Mouse (Mus musculus): ENCODE results near the gene Npas2.

The Npas2 gene

GRCm38 (mm10) chr1:39376121-39376520, 182.6 kb downstream of the Npas2 start:
- DNase-seq (ENCODE audit: low read depth) = no peak

GRCm38 (mm10) chr1:39376726-39377240, 183.3 kb downstream of the Npas2 start:
- no peak for DNase-seq (ENCODE audit: low read depth)

- DNase-seq (ENCODE audit: low read depth) = no peak
Observed at GRCm38 (mm10) chr1:39378540-39378939, 185.0 kb downstream of the Npas2 start.

GRCm38 (mm10) chr1:39379021-39379420, 185.5 kb downstream of the Npas2 start:
- no peak for DNase-seq (ENCODE audit: low read depth)

- no peak for DNase-seq (ENCODE audit: low read depth)
Observed at GRCm38 (mm10) chr1:39381017-39381416, 187.5 kb downstream of the Npas2 start.

- no peak for DNase-seq (ENCODE audit: low read depth)
Observed at GRCm38 (mm10) chr1:39384914-39385313, 191.4 kb downstream of the Npas2 start.

GRCm38 (mm10) chr1:39386456-39386855, 192.9 kb downstream of the Npas2 start:
- no peak for DNase-seq (ENCODE audit: low read depth)

- no peak for DNase-seq (ENCODE audit: low read depth)
Observed at GRCm38 (mm10) chr1:39387497-39387896, 194.0 kb downstream of the Npas2 start.

GRCm38 (mm10) chr1:39388163-39388562, 194.6 kb downstream of the Npas2 start:
- no peak for DNase-seq (ENCODE audit: low read depth)

GRCm38 (mm10) chr1:39389338-39389737, 195.8 kb downstream of the Npas2 start:
- DNase-seq (ENCODE audit: low read depth) = no peak

GRCm38 (mm10) chr1:39391652-39392051, 198.1 kb downstream of the Npas2 start:
- no peak for DNase-seq (ENCODE audit: low read depth)

GRCm38 (mm10) chr1:39392189-39392588, 198.7 kb downstream of the Npas2 start:
- peak; percentile 68 for DNase-seq (ENCODE audit: low read depth)

- DNase-seq (ENCODE audit: low read depth) = peak; percentile 65
Observed at GRCm38 (mm10) chr1:39393217-39393867, 199.8 kb downstream of the Npas2 start.

GRCm38 (mm10) chr1:39394096-39394495, 200.6 kb downstream of the Npas2 start:
- DNase-seq (ENCODE audit: low read depth) = no peak

GRCm38 (mm10) chr1:39394650-39395049, 201.1 kb downstream of the Npas2 start:
- DNase-seq (ENCODE audit: low read depth) = no peak

GRCm38 (mm10) chr1:39396347-39396746, 202.8 kb downstream of the Npas2 start:
- no peak for DNase-seq (ENCODE audit: low read depth)

GRCm38 (mm10) chr1:39398284-39398683, 204.8 kb downstream of the Npas2 start:
- no peak for DNase-seq (ENCODE audit: low read depth)

GRCm38 (mm10) chr1:39399228-39399627, 205.7 kb downstream of the Npas2 start:
- DNase-seq (ENCODE audit: low read depth) = no peak

GRCm38 (mm10) chr1:39400173-39400572, 206.6 kb downstream of the Npas2 start:
- DNase-seq (ENCODE audit: low read depth) = no peak

GRCm38 (mm10) chr1:39407108-39407507, 213.6 kb downstream of the Npas2 start:
- DNase-seq (ENCODE audit: low read depth) = no peak

- DNase-seq (ENCODE audit: low read depth) = no peak
Observed at GRCm38 (mm10) chr1:39408123-39408522, 214.6 kb downstream of the Npas2 start.

- DNase-seq (ENCODE audit: low read depth) = no peak
Observed at GRCm38 (mm10) chr1:39408668-39409067, 215.1 kb downstream of the Npas2 start.

GRCm38 (mm10) chr1:39410085-39410821, 216.7 kb downstream of the Npas2 start:
- no peak for DNase-seq (ENCODE audit: low read depth)
